In genomic region chr13:47951043-47951442, GRCm38 (mm10) we compare ENCODE assay signal across 20 mouse cellular contexts.
DNase-seq lines count a peak whose midpoint lies in the region; ATAC-seq and TF ChIP-seq lines count a peak whose summit lies in the region.
"Had no signal": no experiment of that assay in that cellular context is flagged by ENCODE, and none has a peak within 500 bp of the region (broad histone marks: within the 10 kb centered on the region; RNA-seq: fewer than 3 reads in every experiment).

No protein-coding gene starts in this region.

- peaks cover 31% of the 10 kb centered on the region for H3K4me1 ChIP-seq in forebrain, embryonic 10.5 days
- peaks cover 3% of the 10 kb centered on the region; the same call in 1 of the 2 replicates for H3K4me1 ChIP-seq in forebrain, embryonic 11.5 days (replicated peaks; ENCODE audit: control insufficient read depth, insufficient read depth, low read length)
- H3K4me1 ChIP-seq in hindbrain, embryonic 13.5 days (replicated peaks) = peaks cover 43% of the 10 kb centered on the region
- peaks cover 45% of the 10 kb centered on the region for H3K4me1 ChIP-seq in midbrain, embryonic 15.5 days
- no peaks in the 10 kb centered on the region for H3K4me1 ChIP-seq in thymus, adult 2 months (replicated peaks; ENCODE audit: control insufficient read depth, insufficient read depth, low read length)
- H3K4me1 ChIP-seq: intestine, embryonic 15.5 days; liver, embryonic 15.5 days; megakaryocyte, embryonic 14.5 days had no signal

- no peak for ATAC-seq in forebrain, embryonic 11.5 days (replicated peaks; ENCODE audit: low FRiP score)
- no peak for ATAC-seq in hindbrain, embryonic 13.5 days (ENCODE audit: low FRiP score)
- ATAC-seq in midbrain, embryonic 15.5 days (replicated peaks) = no peak
- ATAC-seq: CD4-positive, CD25-positive, alpha-beta regulatory T cell, adult 4 months; intestine, embryonic 15.5 days; lung, postnatal 0 days had no signal

- H3K4me2 ChIP-seq in forebrain, embryonic 11.5 days (ENCODE audit: low read depth, low read length, severe bottlenecking) = no peak overlapping the region
- no peak overlapping the region for H3K4me2 ChIP-seq in hindbrain, embryonic 13.5 days
- peak overlapping the region; percentile 22; the same call in 1 of the 2 replicates for H3K4me2 ChIP-seq in midbrain, embryonic 15.5 days
- H3K4me2 ChIP-seq: heart, embryonic 11.5 days; intestine, embryonic 15.5 days; limb, embryonic 13.5 days; liver, embryonic 15.5 days had no signal

- no peaks in the 10 kb centered on the region for H3K36me3 ChIP-seq in forebrain, embryonic 10.5 days (replicated peaks)
- H3K36me3 ChIP-seq in forebrain, embryonic 11.5 days (ENCODE audit: control insufficient read depth, insufficient read depth, low read length) = no peaks in the 10 kb centered on the region
- H3K36me3 ChIP-seq in hindbrain, embryonic 13.5 days = no peaks in the 10 kb centered on the region
- no peaks in the 10 kb centered on the region for H3K36me3 ChIP-seq in midbrain, embryonic 15.5 days (replicated peaks)
- H3K36me3 ChIP-seq in thymus, adult 2 months (ENCODE audit: control insufficient read depth, insufficient read depth, low read length) = no peaks in the 10 kb centered on the region
- H3K36me3 ChIP-seq: G1E; intestine, embryonic 15.5 days; limb, embryonic 13.5 days; liver, embryonic 15.5 days had no signal

- no peaks in the 10 kb centered on the region for H3K9me3 ChIP-seq in forebrain, embryonic 10.5 days
- no peaks in the 10 kb centered on the region; the same call in 1 of the 2 replicates for H3K9me3 ChIP-seq in forebrain, embryonic 11.5 days (ENCODE audit: control insufficient read depth, low read length)
- no peaks in the 10 kb centered on the region for H3K9me3 ChIP-seq in hindbrain, embryonic 13.5 days
- H3K9me3 ChIP-seq in midbrain, embryonic 15.5 days = no peaks in the 10 kb centered on the region
- H3K9me3 ChIP-seq: intestine, embryonic 15.5 days; limb, embryonic 13.5 days; liver, embryonic 15.5 days had no signal

- no peak for DNase-seq in forebrain, embryonic 10.5 days (ENCODE audit: extremely low spot score, low spot score)
- no peak for DNase-seq in forebrain, embryonic 11.5 days (ENCODE audit: low spot score)
- DNase-seq in brain, embryonic 18.5 days (ENCODE audit: low read depth, low spot score) = peak; percentile 32
- no peak for DNase-seq in thymus, adult 2 months
- DNase-seq in thymus, postnatal 0 days (ENCODE audit: low spot score) = no peak
- no peak for DNase-seq in cerebellum, adult 9-11 months
- DNase-seq: cerebellum, adult 18-20 months; heart, postnatal 14 days had no signal

- no peaks in the 10 kb centered on the region for H3K27me3 ChIP-seq in forebrain, embryonic 10.5 days (ENCODE audit: poor library complexity, severe bottlenecking)
- H3K27me3 ChIP-seq in forebrain, embryonic 11.5 days (ENCODE audit: control insufficient read depth, insufficient read depth, low read length) = no peaks in the 10 kb centered on the region
- no peaks in the 10 kb centered on the region for H3K27me3 ChIP-seq in hindbrain, embryonic 13.5 days
- H3K27me3 ChIP-seq in midbrain, embryonic 15.5 days (replicated peaks) = no peaks in the 10 kb centered on the region
- H3K27me3 ChIP-seq in thymus, adult 2 months (ENCODE audit: control insufficient read depth, insufficient read depth, low read length) = no peaks in the 10 kb centered on the region
- H3K27me3 ChIP-seq: intestine, embryonic 15.5 days; limb, embryonic 13.5 days; liver, embryonic 15.5 days; megakaryocyte, embryonic 14.5 days had no signal

- 75% methylated on average over 10 of the region's 10 CpGs for WGBS in forebrain, embryonic 10.5 days
- WGBS in forebrain, embryonic 11.5 days = 70% methylated on average over 10 of the region's 10 CpGs
- 52% methylated on average over 10 of the region's 10 CpGs for WGBS in hindbrain, embryonic 13.5 days
- WGBS in midbrain, embryonic 15.5 days = 35% methylated on average over 10 of the region's 10 CpGs
- 87% methylated on average over 10 of the region's 10 CpGs for WGBS in thymus, adult 2 months

- no peak overlapping the region for H3K4me3 ChIP-seq in forebrain, embryonic 10.5 days
- no peak overlapping the region for H3K4me3 ChIP-seq in forebrain, embryonic 11.5 days (ENCODE audit: low read depth, low read length)
- H3K4me3 ChIP-seq in hindbrain, embryonic 13.5 days = no peak overlapping the region
- H3K4me3 ChIP-seq in midbrain, embryonic 15.5 days = no peak overlapping the region
- H3K4me3 ChIP-seq in thymus, adult 2 months (ENCODE audit: control insufficient read depth, insufficient read depth, low read length) = no peak overlapping the region
- H3K4me3 ChIP-seq: erythroblast, embryonic 14.5 days; intestine, embryonic 15.5 days; layer of hippocampus, adult 2 months; limb, embryonic 13.5 days; liver, embryonic 15.5 days; megakaryocyte, embryonic 14.5 days had no signal

- peak overlapping the region; percentile 72; the same call in 1 of the 2 replicates for H3K27ac ChIP-seq in forebrain, embryonic 10.5 days
- H3K27ac ChIP-seq in forebrain, embryonic 11.5 days (ENCODE audit: low read depth, low read length) = no peak overlapping the region
- peak overlapping the region; percentile 77 for H3K27ac ChIP-seq in hindbrain, embryonic 13.5 days
- peak overlapping the region; percentile 84 for H3K27ac ChIP-seq in midbrain, embryonic 15.5 days
- no peak overlapping the region for H3K27ac ChIP-seq in thymus, adult 2 months (ENCODE audit: control insufficient read depth, insufficient read depth, low read length)
- H3K27ac ChIP-seq: intestine, embryonic 15.5 days; layer of hippocampus, adult 2 months; limb, embryonic 13.5 days; liver, embryonic 15.5 days had no signal

- TF ChIP-seq POLR2A in thymus, adult 2 months (IDR thresholded peaks at IDR 0.05; ENCODE audit: control insufficient read depth, extremely low read depth, insufficient read depth, low read length, poor library complexity) = no peak

- no peak for TF ChIP-seq CTCF in thymus, adult 2 months (IDR thresholded peaks at IDR 0.05; ENCODE audit: borderline replicate concordance, control insufficient read depth, extremely low read depth, insufficient read depth, low read length, poor library complexity)

- no peak overlapping the region for H3K9ac ChIP-seq in forebrain, embryonic 11.5 days (ENCODE audit: low read length)
- H3K9ac ChIP-seq in hindbrain, embryonic 13.5 days = peak overlapping the region; percentile 60
- peak overlapping the region; percentile 2; the same call in 1 of the 2 replicates for H3K9ac ChIP-seq in midbrain, embryonic 15.5 days
- H3K9ac ChIP-seq: intestine, embryonic 15.5 days; limb, embryonic 13.5 days; liver, embryonic 15.5 days had no signal

Comparison
In these comparisons a context has a peak if more than half of its experiments do, and no peak if none do; other contexts are left out.
1. H3K27ac ChIP-seq: peak in forebrain, embryonic 10.5 days (single experiment), hindbrain, embryonic 13.5 days (single experiment) and midbrain, embryonic 15.5 days (single experiment); none in forebrain, embryonic 11.5 days (single experiment) and thymus, adult 2 months (single experiment).